Mouse (Mus musculus) forebrain, embryonic 11.5 days (tissue): ENCODE measurements around the gene Hist2h3b. TPM values are rescaled to one million over a fixed set of nuclear protein-coding genes. Genes with fewer than 3 reads are reported as not detected.

Experiments
- microRNA-seq: library from miRNA; unstranded; fragments of <30 nt; microRNA quantifications from one replicate; pipeline ENCODE4, GENCODE M21; 2016; ENCODE audit not compliant: insufficient number of aligned reads
- polyA plus RNA-seq: library from polyadenylated mRNA; unstranded; fragments of >200 nt; fragmentation: Nextera tagmentation; extraction: Ambion mirVana; gene quantifications from 2 replicates; pipeline ENCODE4 v1.2.1, GENCODE M21; 2014

Gene Hist2h3b
- polyA plus RNA-seq, 1 experiment from 2014 or later = 105 TPM

Small RNA genes within 50 kb of the gene (microRNA-seq; reads per million reads assigned to microRNA genes)
- gene Gm44492 = not detected
- not detected for gene Gm47311
- gene Gm47313 = not detected

Other genes starting within 250 kb of the Hist2h3b start
- gene Vps45, start 210.2 kb upstream of the Hist2h3b start, polyA plus RNA-seq = 20.3 and 24.8 TPM in 2 replicates
- 11.0 and 11.3 TPM in 2 replicates for gene Otud7b, start 164.1 kb upstream of the Hist2h3b start, polyA plus RNA-seq
- 13.6 and 16.6 TPM in 2 replicates for gene Mtmr11, start 106.7 kb upstream of the Hist2h3b start, polyA plus RNA-seq
- gene Sf3b4, start 96.3 kb upstream of the Hist2h3b start, polyA plus RNA-seq = 230 and 253 TPM in 2 replicates
- 8.2 and 9.0 TPM in 2 replicates for gene Sv2a, start 87.5 kb upstream of the Hist2h3b start, polyA plus RNA-seq
- gene Bola1, start 48.9 kb upstream of the Hist2h3b start, polyA plus RNA-seq = 75.7 and 83.7 TPM in 2 replicates
- gene Hist2h2ab, start 48.8 kb upstream of the Hist2h3b start, polyA plus RNA-seq = 0.71 TPM in 1 of 2 replicates, not detected in the other
- 16.5 and 18.7 TPM in 2 replicates for gene Hist2h2ac, start 47.8 kb upstream of the Hist2h3b start, polyA plus RNA-seq
- 14.3 and 15.8 TPM in 2 replicates for gene Hist2h2be, start 47.5 kb upstream of the Hist2h3b start, polyA plus RNA-seq
- gene Hist2h3c2, start 29.5 kb upstream of the Hist2h3b start, polyA plus RNA-seq = 12.8 and 14.8 TPM in 2 replicates
- gene Hist2h2aa2, start 28.4 kb upstream of the Hist2h3b start, polyA plus RNA-seq = 29.2 and 49.8 TPM in 2 replicates
- gene Hist2h2aa1, start 23.2 kb upstream of the Hist2h3b start, polyA plus RNA-seq = 18.7 and 28.2 TPM in 2 replicates
- gene Hist2h3c1, start 22.0 kb upstream of the Hist2h3b start, polyA plus RNA-seq = 2.3 TPM in 1 of 2 replicates, not detected in the other
- gene Hist2h4, start 5.3 kb upstream of the Hist2h3b start, polyA plus RNA-seq = 6.8 and 7.5 TPM in 2 replicates
- 24.1 and 28.7 TPM in 2 replicates for gene Hist2h2bb, start 1.1 kb downstream of the Hist2h3b start, polyA plus RNA-seq
- gene Fcgr1, start 25.3 kb downstream of the Hist2h3b start, polyA plus RNA-seq = 0.95 and 2.6 TPM in 2 replicates
- gene BC107364, start 183.7 kb downstream of the Hist2h3b start, polyA plus RNA-seq = not detected in 2 replicates